Comparison of ENCODE assay signal across 17 mouse cellular contexts in the genomic region with DNA sequence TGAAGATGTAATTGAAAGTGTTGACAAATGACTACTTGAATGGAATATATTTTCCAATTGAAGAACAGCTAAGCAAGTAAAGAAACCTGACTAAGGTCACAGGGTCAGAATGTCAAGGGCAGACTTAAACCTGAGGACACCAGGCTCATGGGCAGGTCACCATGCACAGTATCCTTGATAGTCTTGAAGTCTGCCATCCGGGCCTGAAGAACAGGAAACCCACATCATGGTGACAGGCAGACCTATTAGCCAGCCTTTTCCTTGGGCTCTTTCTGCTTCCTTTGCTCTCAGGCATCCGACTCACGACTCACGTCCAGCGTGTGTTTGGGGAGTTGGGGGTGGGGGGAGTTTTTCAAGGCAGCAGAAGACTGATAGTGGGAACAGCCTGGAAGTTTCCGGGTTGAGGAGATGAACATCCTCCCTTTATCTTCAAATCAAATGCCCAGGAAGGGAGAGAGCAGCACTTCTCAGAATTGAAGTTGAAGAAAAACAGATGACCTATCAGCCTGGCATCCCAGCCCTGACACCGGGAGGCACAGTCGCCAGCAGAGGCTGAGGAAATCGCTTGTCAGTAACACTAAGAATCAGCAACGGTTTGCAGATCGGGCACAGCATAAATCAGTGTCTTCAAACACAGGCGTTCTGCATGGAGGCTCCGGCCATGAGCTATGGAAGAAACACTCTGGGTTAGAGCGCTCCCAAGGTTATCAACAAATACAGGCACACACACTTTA.
DNase-seq lines count a peak whose midpoint lies in the region; ATAC-seq lines count a peak whose summit lies in the region.
"Had no signal": no experiment of that assay in that cellular context is flagged by ENCODE, and none has a peak within 500 bp of the region (broad histone marks: within the 10 kb centered on the region; RNA-seq: fewer than 3 reads in every experiment).

No protein-coding gene starts in this region.

- ATAC-seq in kidney, embryonic 16.5 days (ENCODE audit: low FRiP score, low TSS enrichment) = peak; percentile 46; the same call in 1 of the 2 replicates
- ATAC-seq: CD4-positive, CD25-positive, alpha-beta regulatory T cell, adult 4 months; intestine, embryonic 16.5 days had no signal

- H3K4me2 ChIP-seq in kidney, embryonic 16.5 days (replicated peaks; ENCODE audit: low read depth, low read length) = peak overlapping the region; percentile 2; the same call in 1 of the 2 replicates
- H3K4me2 ChIP-seq: embryonic facial prominence, embryonic 13.5 days; hindbrain, embryonic 14.5 days; limb, embryonic 13.5 days; neural tube, embryonic 12.5 days had no signal

- H3K4me1 ChIP-seq in heart, embryonic 10.5 days = peaks cover 24% of the 10 kb centered on the region
- peaks cover 11% of the 10 kb centered on the region for H3K4me1 ChIP-seq in kidney, embryonic 16.5 days (ENCODE audit: insufficient read depth, low read length)

- H3K27me3 ChIP-seq in heart, embryonic 10.5 days (ENCODE audit: insufficient read depth, poor library complexity, severe bottlenecking) = peaks cover 41% of the 10 kb centered on the region
- H3K27me3 ChIP-seq in kidney, embryonic 16.5 days (ENCODE audit: insufficient read depth, low read length) = peaks cover 4% of the 10 kb centered on the region; the same call in 1 of the 2 replicates
- H3K27me3 ChIP-seq: embryonic facial prominence, embryonic 13.5 days had no signal

- peak overlapping the region; percentile 71 for H3K27ac ChIP-seq in heart, embryonic 10.5 days
- no peak overlapping the region for H3K27ac ChIP-seq in kidney, embryonic 16.5 days (ENCODE audit: low read length)
- H3K27ac ChIP-seq: embryonic facial prominence, embryonic 13.5 days; hindbrain, embryonic 14.5 days; layer of hippocampus, adult 2 months; limb, embryonic 13.5 days; neural tube, embryonic 12.5 days had no signal

- DNase-seq in heart, embryonic 10.5 days (ENCODE audit: low spot score) = peak; percentile 82
- no peak for DNase-seq in heart, postnatal 36 days
- DNase-seq in kidney, postnatal 36 days = no peak
- DNase-seq in 416B (ENCODE audit: low read depth) = peak; percentile 39
- peak; percentile 57 for DNase-seq in embryo, embryonic 11 days
- DNase-seq in layer of hippocampus, adult 8-10 months (ENCODE audit: low spot score in 2 of 2) = no peak
- DNase-seq in spleen, adult 18-20 months = no peak
- DNase-seq: cerebellum, adult 9-11 months; thymus, adult 18-20 months had no signal

- no peaks in the 10 kb centered on the region for H3K36me3 ChIP-seq in heart, embryonic 10.5 days
- no peaks in the 10 kb centered on the region for H3K36me3 ChIP-seq in kidney, embryonic 16.5 days (ENCODE audit: insufficient read depth, low read length)
- H3K36me3 ChIP-seq: embryonic facial prominence, embryonic 13.5 days; limb, embryonic 13.5 days; neural tube, embryonic 12.5 days had no signal

- intact Hi-C loops in heart, postnatal 36 days (cut with DNase I) = no loop called here

- peaks cover 2% of the 10 kb centered on the region; the same call in 1 of the 2 replicates for H3K9me3 ChIP-seq in heart, embryonic 10.5 days
- no peaks in the 10 kb centered on the region for H3K9me3 ChIP-seq in kidney, embryonic 16.5 days (ENCODE audit: low read length)
- H3K9me3 ChIP-seq: embryonic facial prominence, embryonic 13.5 days; limb, embryonic 13.5 days; neural tube, embryonic 12.5 days had no signal

- H3K4me3 ChIP-seq in heart, embryonic 10.5 days = peak overlapping the region; percentile 22
- H3K4me3 ChIP-seq in kidney, embryonic 16.5 days (ENCODE audit: low read length) = no peak overlapping the region
- H3K4me3 ChIP-seq: embryonic facial prominence, embryonic 13.5 days; layer of hippocampus, adult 2 months; limb, embryonic 13.5 days; neural tube, embryonic 12.5 days had no signal

- H3K9ac ChIP-seq in kidney, embryonic 16.5 days (replicated peaks; ENCODE audit: low read length) = no peak overlapping the region
- H3K9ac ChIP-seq: embryonic facial prominence, embryonic 13.5 days; hindbrain, embryonic 14.5 days; limb, embryonic 13.5 days; neural tube, embryonic 12.5 days had no signal

- WGBS in heart, embryonic 10.5 days = 7% methylated on average over 14 of the region's 14 CpGs
- 7% methylated on average over 14 of the region's 14 CpGs for WGBS in kidney, embryonic 16.5 days

Comparison
In these comparisons a context has a peak if more than half of its experiments do, and no peak if none do; other contexts are left out.
1. DNase-seq: peak in heart, embryonic 10.5 days (single experiment), 416B (single experiment) and embryo, embryonic 11 days (single experiment); none in heart, postnatal 36 days (0 of 2), kidney, postnatal 36 days (0 of 2), layer of hippocampus, adult 8-10 months (0 of 2) and spleen, adult 18-20 months (0 of 2).